Mouse (Mus musculus) hindbrain, embryonic 15.5 days (tissue): Measurements from ENCODE around the gene Ralb. TPM values are rescaled to one million over a fixed set of nuclear protein-coding genes. Genes with fewer than 3 reads are reported as not detected.

Experiments
- ATAC-seq: fragments of 200-750 bp; cut with Nextera tagmentation; 2 replicates; pipeline ENCODE4 v1.8.0; 2017; ENCODE audit warnings: low read depth, moderate number of reproducible peaks, moderate TSS enrichment; ENCODE audit not compliant: low FRiP score
- H3K27ac ChIP-seq: fragments of 300-500 bp; sonication (generic); replicated peaks from 2 replicates; pipeline ENCODE4 v1.5.1; 2015; ENCODE audit warnings: mild to moderate bottlenecking, inconsistent platforms
- H3K27me3 ChIP-seq: fragments of 300-500 bp; sonication (generic); 2 replicates; pipeline ENCODE4 v1.6.1; 2015; ENCODE audit warnings: control low read depth, inconsistent platforms
- H3K36me3 ChIP-seq: fragments of 300-500 bp; sonication (generic); 2 replicates; pipeline ENCODE4 v1.6.1; 2015; ENCODE audit warnings: control low read depth, inconsistent platforms
- H3K4me1 ChIP-seq: fragments of 300-500 bp; sonication (generic); replicated peaks from 2 replicates; pipeline ENCODE4 v1.6.1; 2015; ENCODE audit warnings: control low read depth, inconsistent platforms
- H3K4me2 ChIP-seq: fragments of 300-500 bp; sonication (generic); 2 replicates; pipeline ENCODE4 v1.6.1; 2015; ENCODE audit warnings: moderate library complexity, mild to moderate bottlenecking, inconsistent platforms
- H3K4me3 ChIP-seq: fragments of 300-500 bp; sonication (generic); 2 replicates; pipeline ENCODE4 v1.5.1; 2015; ENCODE audit warnings: mild to moderate bottlenecking, inconsistent platforms
- H3K9ac ChIP-seq: fragments of 300-500 bp; sonication (generic); 2 replicates; pipeline ENCODE4 v1.6.1; 2015; ENCODE audit warnings: inconsistent platforms
- H3K9me3 ChIP-seq: fragments of 300-500 bp; sonication (generic); 2 replicates; pipeline ENCODE4 v1.6.1; 2016; ENCODE audit warnings: control low read depth, inconsistent platforms
- WGBS: fragments of 180-500 bp; shearing (Covaris S2); methylation state at CpG from one replicate; pipeline ENCODE4 v1.1.7; 2015; 5-methylcytosine and 5-hydroxymethylcytosine counted together
- polyA plus RNA-seq: library from polyadenylated mRNA; unstranded; fragments of >200 nt; fragmentation: Nextera tagmentation; extraction: Ambion mirVana; gene quantifications from 2 replicates; pipeline ENCODE4 v1.2.1, GENCODE M21; 2015

Gene Ralb
- polyA plus RNA-seq: 63.1 and 64.7 TPM in 2 replicates

DNA sequence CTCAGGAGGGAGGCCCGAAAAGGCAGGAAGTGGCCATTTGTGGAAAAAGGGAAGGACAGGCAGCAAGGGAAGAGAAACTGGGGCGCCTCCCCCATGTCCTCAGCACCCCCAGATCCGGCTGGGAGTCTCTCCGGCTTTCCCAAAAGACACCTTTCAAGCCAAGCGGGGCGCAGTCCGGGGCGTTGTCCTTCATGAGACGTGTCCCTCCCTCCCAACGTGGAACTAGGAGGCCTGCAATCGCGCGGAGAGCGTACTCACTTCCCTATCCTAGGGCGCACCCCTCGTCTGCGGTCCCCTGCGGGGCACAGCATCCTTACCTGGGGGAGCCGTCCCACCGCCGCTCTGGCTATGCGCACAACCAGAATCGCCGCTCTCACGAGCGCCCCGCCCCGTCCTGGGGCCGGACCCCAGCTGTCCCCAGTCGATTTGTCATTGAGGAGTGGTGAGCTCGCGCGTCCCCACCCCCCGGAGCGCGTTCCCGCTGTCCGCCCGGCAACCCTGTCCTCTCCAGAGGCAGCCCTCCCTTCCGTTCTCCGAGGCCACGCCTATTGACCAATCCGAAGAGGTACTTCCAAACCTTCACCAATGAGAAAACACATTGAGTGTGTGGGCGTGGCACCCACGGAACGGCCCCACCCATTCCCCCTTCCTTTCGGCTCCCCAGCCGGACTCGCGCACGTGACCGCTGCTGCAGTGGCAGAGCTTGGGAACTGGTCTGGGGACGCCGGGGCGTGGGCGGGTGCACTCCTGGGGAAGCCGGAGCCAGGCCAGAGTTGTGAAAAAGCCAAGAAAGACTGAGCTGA is at the start of gene Ralb:
TSS of gene Ralb (minus strand) at position 535 of the 803 bp plus-strand sequence.
- peak within 1 kb of the TSS; percentile 58 for H3K27ac ChIP-seq
- ATAC-seq: peak; percentile 98
- no peaks in the 10 kb centered on the region for H3K36me3 ChIP-seq
- peak within 1 kb of the TSS; percentile 66 for H3K4me2 ChIP-seq
- WGBS: under 1% methylated on average over 57 of the region's 57 CpGs
- no peaks in the 10 kb centered on the region for H3K9me3 ChIP-seq
- H3K4me3 ChIP-seq: peak within 1 kb of the TSS; percentile 73
- peaks cover 32% of the 10 kb centered on the region for H3K4me1 ChIP-seq
- peaks cover 3% of the 10 kb centered on the region; the same call in 1 of the 2 replicates for H3K27me3 ChIP-seq
- peak within 1 kb of the TSS; percentile 68 for H3K9ac ChIP-seq

GRCm38 (mm10) chr1:119551651-119552050 is 47.1 kb upstream of the Ralb start:
- H3K27me3 ChIP-seq: no peaks in the 10 kb centered on the region
- no peak overlapping the region for H3K4me3 ChIP-seq
- H3K36me3 ChIP-seq: no peaks in the 10 kb centered on the region; the same call in 1 of the 2 replicates
- no peaks in the 10 kb centered on the region for H3K4me1 ChIP-seq
- no peak overlapping the region for H3K9ac ChIP-seq
- WGBS: 98% methylated on average over 1 of the region's 1 CpGs
- no peaks in the 10 kb centered on the region for H3K9me3 ChIP-seq
- H3K27ac ChIP-seq: no peak overlapping the region
- ATAC-seq: no peak
- no peak overlapping the region for H3K4me2 ChIP-seq

- ATAC-seq: no peak
- no peak overlapping the region for H3K4me3 ChIP-seq
- no peaks in the 10 kb centered on the region for H3K4me1 ChIP-seq
- no peak overlapping the region for H3K27ac ChIP-seq
- H3K27me3 ChIP-seq: no peaks in the 10 kb centered on the region
- no peak overlapping the region for H3K9ac ChIP-seq
- H3K36me3 ChIP-seq: no peaks in the 10 kb centered on the region; the same call in 1 of the 2 replicates
- WGBS: 88% methylated on average over 2 of the region's 2 CpGs
- H3K9me3 ChIP-seq: no peaks in the 10 kb centered on the region
- H3K4me2 ChIP-seq: no peak overlapping the region
Observed at GRCm38 (mm10) chr1:119550064-119550463, 45.5 kb upstream of the Ralb start.

DNA sequence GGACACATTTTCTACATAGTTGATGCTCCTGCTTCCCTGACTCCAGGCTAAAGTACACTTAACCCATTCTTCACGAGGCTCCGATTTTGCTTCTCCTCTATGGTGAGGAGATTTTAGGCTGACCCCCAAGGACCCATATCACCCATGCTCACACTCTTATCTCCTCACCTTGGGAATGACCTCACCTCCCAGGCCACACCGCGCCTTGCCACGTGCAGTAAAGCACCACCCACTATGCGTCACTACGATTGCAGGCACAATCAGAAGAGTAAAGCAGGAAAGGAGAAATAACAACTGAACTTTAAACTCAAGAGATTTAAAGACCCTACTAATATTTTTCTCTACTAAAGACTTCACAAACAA is 44.7 kb upstream of the Ralb start:
- H3K36me3 ChIP-seq: no peaks in the 10 kb centered on the region; the same call in 1 of the 2 replicates
- WGBS: 92% methylated on average over 7 of the region's 7 CpGs
- ATAC-seq: no peak
- no peaks in the 10 kb centered on the region for H3K27me3 ChIP-seq
- no peak overlapping the region for H3K27ac ChIP-seq
- H3K4me2 ChIP-seq: no peak overlapping the region
- no peak overlapping the region for H3K9ac ChIP-seq
- no peak overlapping the region for H3K4me3 ChIP-seq
- H3K9me3 ChIP-seq: no peaks in the 10 kb centered on the region
- no peaks in the 10 kb centered on the region for H3K4me1 ChIP-seq

DNA sequence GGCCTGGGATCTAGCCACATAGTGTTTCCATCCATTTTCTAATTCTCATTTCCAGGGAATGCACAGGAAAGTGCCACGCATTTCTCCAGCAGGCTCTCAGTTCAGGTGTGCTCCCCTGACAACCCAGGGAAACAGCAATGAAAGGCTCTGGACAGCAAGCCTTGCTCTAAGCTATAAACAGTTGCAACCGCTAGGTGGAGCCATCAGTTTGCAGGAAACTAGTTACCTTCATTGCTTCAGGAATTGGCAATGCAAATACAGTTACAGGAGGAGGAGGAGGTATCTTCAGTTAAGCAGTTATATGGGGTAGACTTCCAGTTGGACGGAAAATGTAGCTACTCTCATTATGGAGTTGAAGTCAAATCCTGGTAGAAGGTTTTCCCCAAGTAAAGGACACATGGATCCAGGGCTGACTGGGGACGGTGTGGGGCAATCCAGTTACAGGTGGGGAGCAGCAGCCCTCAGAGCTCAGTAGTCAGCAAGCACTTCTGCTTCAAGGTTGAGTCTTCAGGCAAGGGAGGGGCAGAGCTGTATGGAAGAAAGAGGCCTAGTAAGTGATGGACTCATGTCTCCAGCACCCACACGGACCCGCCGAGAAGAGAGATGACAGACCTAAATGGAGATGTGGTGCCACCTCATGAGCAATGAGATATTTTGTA is 44.2 kb upstream of the Ralb start:
- Histone ChIP-seq H3K4me1 (no peaks in the 10 kb centered on the region), H3K36me3 (no peaks in the 10 kb centered on the region), H3K9ac (no peak overlapping the region), H3K27ac (no peak overlapping the region), H3K9me3 (no peaks in the 10 kb centered on the region), H3K4me3 (no peak overlapping the region), H3K27me3 (no peaks in the 10 kb centered on the region), H3K4me2 (no peak overlapping the region)
- 73% methylated on average over 7 of the region's 7 CpGs for WGBS
- ATAC-seq: peak; percentile 66

DNA sequence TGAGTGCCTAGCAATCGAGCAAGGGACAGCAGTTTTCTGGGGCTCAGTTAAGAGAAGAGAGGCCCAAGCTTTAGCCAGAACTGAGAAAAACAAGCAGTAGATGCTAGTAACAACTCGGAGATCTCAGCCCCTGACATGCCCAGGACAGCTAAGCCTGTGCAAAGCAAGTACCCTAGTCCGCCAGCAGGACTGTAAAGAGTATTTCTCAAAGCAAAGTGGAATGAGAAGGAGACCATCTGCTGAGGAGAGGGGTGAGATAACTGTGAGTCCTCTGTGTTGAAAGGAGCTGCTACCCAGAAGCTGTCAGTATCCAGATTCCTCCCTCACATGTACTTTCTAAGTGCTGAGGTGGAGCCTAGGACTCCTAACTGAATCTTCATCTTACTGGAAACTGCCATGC is 41.9 kb upstream of the Ralb start:
- Histone ChIP-seq H3K9ac (no peak overlapping the region), H3K9me3 (no peaks in the 10 kb centered on the region), H3K4me3 (no peak overlapping the region), H3K36me3 (no peaks in the 10 kb centered on the region), H3K4me2 (no peak overlapping the region), H3K27me3 (no peaks in the 10 kb centered on the region), H3K4me1 (no peaks in the 10 kb centered on the region), H3K27ac (no peak overlapping the region)
- ATAC-seq: no peak
- WGBS: 95% methylated on average over 3 of the region's 3 CpGs

- H3K4me3 ChIP-seq: no peak overlapping the region
- H3K27ac ChIP-seq: no peak overlapping the region
- H3K36me3 ChIP-seq: no peaks in the 10 kb centered on the region
- WGBS: 90% methylated on average over 4 of the region's 4 CpGs
- no peaks in the 10 kb centered on the region for H3K4me1 ChIP-seq
- H3K4me2 ChIP-seq: no peak overlapping the region
- no peaks in the 10 kb centered on the region for H3K27me3 ChIP-seq
- H3K9ac ChIP-seq: no peak overlapping the region
- ATAC-seq: no peak
- no peaks in the 10 kb centered on the region for H3K9me3 ChIP-seq
Observed at GRCm38 (mm10) chr1:119545671-119546070, 41.1 kb upstream of the Ralb start.

- no peaks in the 10 kb centered on the region for H3K27me3 ChIP-seq
- no peak overlapping the region for H3K4me3 ChIP-seq
- ATAC-seq: no peak
- no peak overlapping the region for H3K9ac ChIP-seq
- H3K4me1 ChIP-seq: no peaks in the 10 kb centered on the region
- 90% methylated on average over 2 of the region's 2 CpGs for WGBS
- H3K36me3 ChIP-seq: no peaks in the 10 kb centered on the region
- no peaks in the 10 kb centered on the region for H3K9me3 ChIP-seq
- H3K27ac ChIP-seq: no peak overlapping the region
- no peak overlapping the region for H3K4me2 ChIP-seq
Observed at GRCm38 (mm10) chr1:119545164-119545563, 40.6 kb upstream of the Ralb start.

- no peak overlapping the region for H3K9ac ChIP-seq
- H3K36me3 ChIP-seq: no peaks in the 10 kb centered on the region
- H3K27ac ChIP-seq: no peak overlapping the region
- no peak overlapping the region for H3K4me2 ChIP-seq
- no peaks in the 10 kb centered on the region for H3K27me3 ChIP-seq
- no peaks in the 10 kb centered on the region for H3K4me1 ChIP-seq
- WGBS: 97% methylated on average over 5 of the region's 5 CpGs
- ATAC-seq: no peak
- no peaks in the 10 kb centered on the region for H3K9me3 ChIP-seq
- H3K4me3 ChIP-seq: no peak overlapping the region
Observed at GRCm38 (mm10) chr1:119544611-119545155, 40.1 kb upstream of the Ralb start.

DNA sequence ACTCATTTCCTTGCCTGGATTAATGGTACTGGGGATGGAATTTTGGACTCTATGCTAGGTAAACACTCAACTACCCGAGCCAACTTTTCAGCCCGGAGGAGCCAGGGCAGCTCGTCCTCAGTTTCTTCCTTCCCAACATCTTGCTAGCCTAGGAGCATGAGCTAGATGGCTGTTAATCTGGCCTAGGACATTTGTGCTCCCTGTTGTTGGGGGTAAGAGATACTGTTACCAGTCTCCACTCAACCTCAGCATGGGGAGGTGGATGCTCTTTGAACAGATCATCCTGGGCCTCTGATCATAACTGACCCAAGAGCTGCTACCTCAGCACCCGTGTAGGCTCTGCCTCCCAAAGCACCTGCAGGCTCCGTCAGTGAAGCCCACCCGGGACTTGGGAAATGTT is 38.7 kb upstream of the Ralb start:
- no peaks in the 10 kb centered on the region for H3K9me3 ChIP-seq
- ATAC-seq: no peak
- H3K4me2 ChIP-seq: no peak overlapping the region
- H3K4me1 ChIP-seq: no peaks in the 10 kb centered on the region
- no peaks in the 10 kb centered on the region for H3K27me3 ChIP-seq
- no peak overlapping the region for H3K4me3 ChIP-seq
- 94% methylated on average over 6 of the region's 6 CpGs for WGBS
- no peak overlapping the region for H3K27ac ChIP-seq
- H3K36me3 ChIP-seq: no peaks in the 10 kb centered on the region
- H3K9ac ChIP-seq: no peak overlapping the region

DNA sequence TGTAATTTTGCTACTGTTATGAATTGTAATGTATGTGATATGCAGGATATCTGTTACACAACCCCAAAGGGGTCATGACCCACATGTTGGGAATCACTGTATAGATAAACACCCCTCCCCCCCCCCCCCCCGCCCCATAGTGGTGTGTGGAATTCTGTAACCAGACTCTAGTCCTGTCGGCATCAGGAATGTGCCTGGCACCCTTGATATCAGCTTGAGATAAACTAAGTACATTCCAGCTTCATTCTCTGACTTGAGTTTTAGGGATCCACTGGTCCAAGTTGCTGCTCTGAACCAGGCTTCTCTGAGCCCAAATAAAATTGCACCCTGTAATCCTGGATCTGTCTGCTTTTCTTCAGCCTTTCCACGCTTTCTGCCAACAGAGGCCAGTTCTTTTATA is 37.0 kb upstream of the Ralb start:
- Histone ChIP-seq H3K27ac (no peak overlapping the region), H3K9me3 (no peaks in the 10 kb centered on the region), H3K9ac (no peak overlapping the region), H3K36me3 (no peaks in the 10 kb centered on the region), H3K27me3 (no peaks in the 10 kb centered on the region), H3K4me1 (no peaks in the 10 kb centered on the region), H3K4me2 (no peak overlapping the region), H3K4me3 (no peak overlapping the region)
- WGBS: 81% methylated on average over 2 of the region's 3 CpGs
- ATAC-seq: no peak

- Histone ChIP-seq H3K27me3 (no peaks in the 10 kb centered on the region), H3K9ac (no peak overlapping the region), H3K4me1 (no peaks in the 10 kb centered on the region), H3K4me2 (no peak overlapping the region), H3K4me3 (no peak overlapping the region), H3K36me3 (no peaks in the 10 kb centered on the region), H3K27ac (no peak overlapping the region), H3K9me3 (no peaks in the 10 kb centered on the region)
- no peak for ATAC-seq
- WGBS: 84% methylated on average over 9 of the region's 9 CpGs
Observed at GRCm38 (mm10) chr1:119540836-119541557, 36.4 kb upstream of the Ralb start.
